Mouse (Mus musculus): ENCODE data around the gene Tmco5.

Tmco5 gene

DNA sequence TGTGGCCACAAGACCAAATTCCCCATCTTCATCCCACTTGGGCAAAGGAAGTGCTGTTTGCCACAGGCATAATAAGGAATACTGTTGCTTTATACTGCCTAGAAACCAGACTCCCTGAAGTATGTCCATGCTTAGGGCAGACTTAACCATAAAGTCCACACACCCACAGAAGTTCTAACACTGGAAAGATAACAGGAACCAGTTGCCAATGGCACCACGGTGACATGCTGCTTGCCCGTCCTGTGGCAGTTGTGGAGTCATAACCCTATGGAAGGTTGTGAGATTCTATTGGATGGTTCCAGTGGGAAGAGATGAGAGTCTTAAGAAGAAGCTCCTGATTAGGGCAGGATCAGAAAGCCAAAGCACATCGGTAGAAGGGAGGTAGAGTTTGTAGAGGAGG is at the start of gene Tmco5:
Tmco5 (plus strand) TSS at position 301 of the 400 bp plus-strand sequence.
- no peak for DNase-seq (ENCODE audit: low read depth, low spot score)

DNA sequence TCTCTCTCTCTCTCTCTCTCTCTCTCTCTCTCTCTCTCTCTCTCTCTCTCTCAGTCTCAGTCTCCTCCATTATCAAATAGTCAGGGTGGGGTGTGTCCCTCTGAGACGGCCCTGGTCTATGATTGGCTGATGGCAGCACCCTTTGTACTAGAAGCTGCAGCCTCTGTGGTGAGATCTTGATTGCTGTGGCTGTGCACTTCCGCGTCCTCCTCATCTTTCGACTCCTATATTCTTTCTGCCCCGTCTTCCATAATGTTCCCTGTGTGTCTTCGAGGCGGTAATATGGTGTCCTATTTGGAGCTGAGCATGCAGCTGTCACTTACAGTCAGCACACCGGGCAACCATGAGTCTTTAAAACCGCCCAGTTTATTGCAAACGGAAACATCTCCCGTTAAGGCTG is 46.6 kb upstream of the Tmco5 start:
- DNase-seq (ENCODE audit: low read depth, low spot score): no peak

DNA sequence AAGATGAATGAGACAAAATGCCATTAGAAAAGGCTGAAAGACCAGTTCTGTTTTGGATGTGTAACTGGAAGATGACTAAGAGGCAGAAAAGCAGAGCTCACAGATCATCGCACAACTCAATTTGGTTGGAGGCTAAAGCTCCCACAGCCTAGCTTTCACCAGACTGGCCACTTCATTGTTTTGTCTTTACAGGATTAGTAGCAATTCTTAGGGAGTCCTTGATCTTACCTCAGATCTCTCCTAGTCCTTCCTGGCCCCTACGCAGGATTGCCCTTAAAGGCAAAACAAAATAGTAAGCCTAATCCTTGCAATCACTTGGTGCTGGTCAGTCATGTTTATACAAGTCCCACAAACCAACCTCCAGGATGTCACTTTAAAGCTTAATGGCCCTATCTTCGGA is 40.7 kb upstream of the Tmco5 start:
- DNase-seq (ENCODE audit: low read depth, low spot score): no peak

DNA sequence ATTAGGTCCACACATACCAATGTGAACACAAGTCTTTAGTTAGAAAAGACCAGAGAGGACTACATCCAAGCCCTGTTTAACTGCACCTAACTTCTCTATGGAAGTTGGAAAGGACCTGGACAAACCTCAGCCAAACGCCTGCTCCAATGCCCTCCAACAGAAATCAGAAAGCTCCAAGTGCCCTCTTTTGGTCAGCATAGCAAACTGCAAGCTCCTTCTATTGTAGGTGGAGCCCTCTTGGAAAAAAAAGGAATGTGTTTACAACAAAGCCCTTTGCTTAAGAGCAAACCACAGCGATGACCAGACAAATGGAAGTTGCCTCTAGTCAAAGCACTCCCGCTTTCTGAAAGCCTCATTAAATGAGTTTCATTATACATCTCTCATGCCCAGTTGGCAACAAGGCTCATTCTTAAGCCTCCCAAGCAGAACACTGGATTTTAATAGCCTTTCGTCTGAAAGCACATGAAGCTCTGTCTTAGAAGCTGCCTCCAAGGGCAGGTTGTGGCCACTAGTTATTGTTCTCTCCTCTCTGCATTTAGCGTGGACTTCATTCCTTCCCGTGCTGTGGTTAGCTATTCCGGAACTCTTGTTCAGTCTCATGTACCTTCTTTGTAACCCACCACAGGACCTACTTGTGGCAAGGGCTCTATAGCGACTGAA is 39.8 kb upstream of the Tmco5 start:
- DNase-seq (ENCODE audit: low read depth, low spot score): no peak

DNA sequence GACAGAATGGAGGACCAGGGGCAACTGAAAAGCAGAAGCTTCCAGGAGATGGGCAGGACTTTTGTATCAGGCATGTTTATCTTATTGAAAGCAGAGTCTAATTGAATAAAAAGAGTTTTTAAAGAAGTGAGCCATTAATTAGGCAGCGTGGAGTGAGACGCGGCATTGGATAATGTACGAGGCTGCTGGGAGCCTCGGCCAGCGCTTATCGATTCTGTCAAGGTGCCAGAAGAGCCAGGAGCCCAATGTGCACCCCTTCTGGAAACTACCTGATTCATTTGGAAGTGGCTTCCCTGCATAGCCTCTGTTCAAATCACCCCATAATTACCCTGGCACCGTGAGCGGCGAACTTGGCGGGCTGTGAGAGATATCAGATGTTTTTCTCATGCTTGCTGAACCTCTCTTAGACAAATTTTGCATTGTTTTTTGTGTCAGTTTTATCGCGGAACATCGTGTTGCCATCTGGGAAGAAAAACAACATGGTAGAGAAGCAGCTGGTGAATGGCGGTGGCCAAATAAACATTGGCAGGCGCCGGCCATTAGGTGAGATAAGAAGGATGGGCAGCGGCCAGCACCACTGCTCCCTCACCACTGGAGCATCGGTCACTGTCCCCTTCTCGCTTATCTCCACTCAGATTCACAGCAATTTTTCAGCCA is 28.4 kb upstream of the Tmco5 start:
- peak; percentile 3 for DNase-seq (ENCODE audit: low read depth, low spot score)

DNA sequence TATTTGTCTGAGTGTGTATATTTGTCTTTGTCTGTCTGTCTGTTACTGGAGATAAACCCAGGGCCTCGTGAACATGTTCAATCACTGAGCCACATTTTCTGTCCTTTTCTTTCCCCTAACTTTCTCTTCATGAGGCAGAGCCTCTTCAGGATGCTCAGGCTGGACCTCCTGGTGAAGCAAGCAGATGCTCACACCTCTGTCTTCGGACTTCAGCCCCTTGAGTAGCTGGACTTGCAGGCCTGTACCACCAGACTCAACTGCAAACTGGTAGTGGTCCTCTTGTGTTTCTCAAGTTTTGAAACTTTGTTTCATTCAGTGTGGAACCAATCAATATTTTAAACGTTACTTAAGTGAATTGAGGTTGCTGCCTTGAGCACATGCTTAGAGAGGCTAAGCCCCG is 27.1 kb upstream of the Tmco5 start:
- no peak for DNase-seq (ENCODE audit: low read depth, low spot score)

DNA sequence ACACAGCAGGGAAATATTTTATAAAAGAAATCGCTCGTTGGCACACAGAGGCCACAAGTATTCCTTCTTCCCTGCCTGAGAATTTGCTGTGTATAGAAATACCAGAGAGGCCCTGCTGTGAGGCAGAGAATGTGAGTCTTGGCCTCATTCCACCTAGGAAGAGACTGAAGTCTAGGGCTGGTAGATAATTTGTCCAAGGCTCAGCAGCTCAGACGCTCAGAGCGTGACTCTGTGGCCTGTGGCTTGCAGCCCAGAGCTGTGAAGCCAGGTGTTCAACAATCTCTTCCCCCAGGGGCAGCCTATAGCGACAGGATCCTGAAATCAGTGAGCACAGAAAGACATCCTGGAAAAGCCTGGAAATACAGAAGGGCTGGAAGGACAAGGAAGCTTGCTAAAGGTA is 26.2 kb upstream of the Tmco5 start:
- no peak for DNase-seq (ENCODE audit: low read depth, low spot score)

DNA sequence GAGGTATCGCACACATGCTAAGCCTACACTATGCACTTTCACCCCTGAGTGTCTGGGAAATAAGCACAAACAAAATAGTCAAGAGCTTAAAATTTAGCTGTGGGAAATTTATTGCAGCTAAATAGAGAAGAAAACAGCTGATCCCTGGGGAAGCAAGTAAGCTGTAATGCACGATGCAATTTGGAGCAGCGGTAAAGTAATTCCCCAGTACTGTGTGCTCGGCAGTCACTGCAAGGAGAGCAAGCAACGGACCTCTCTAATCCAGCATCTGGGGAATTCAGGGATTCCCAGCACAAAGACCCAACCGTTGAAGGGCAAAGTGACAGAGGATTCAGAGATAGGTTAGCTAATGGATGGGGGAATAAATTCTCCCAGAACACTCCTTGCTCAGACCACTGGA is 19.8 kb upstream of the Tmco5 start:
- no peak for DNase-seq (ENCODE audit: low read depth, low spot score)

DNA sequence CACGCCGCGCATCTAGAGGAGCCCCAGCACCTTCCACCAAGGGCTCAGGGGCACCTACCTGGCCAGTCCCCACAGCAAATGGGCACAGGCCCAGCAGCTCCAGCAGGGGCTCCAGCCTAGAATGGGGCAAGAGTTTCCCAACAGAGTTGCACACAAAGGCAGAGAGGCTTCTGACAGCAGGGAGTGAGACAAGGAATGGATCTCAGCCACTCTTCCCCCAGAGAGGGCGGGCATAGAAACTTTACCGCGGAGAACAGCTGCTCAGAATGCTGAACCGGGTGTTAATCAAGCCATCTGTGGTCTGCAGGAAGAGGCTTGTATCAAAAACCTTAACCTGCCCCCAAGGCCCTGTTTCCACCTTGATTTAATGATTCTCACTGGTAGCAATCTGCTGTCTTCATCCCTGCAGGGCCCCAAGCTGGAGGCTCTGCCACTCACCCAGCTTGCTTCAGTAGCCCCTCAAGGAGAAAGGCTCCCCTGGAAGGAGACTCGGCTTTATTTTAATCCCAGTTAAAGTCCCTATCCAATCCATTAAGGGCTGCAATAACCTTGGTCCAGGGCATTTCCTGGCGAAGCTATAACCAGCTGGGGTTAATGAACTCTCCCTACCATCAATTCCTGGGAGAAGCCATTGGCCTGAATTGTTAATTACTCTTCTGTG is 1.4 kb upstream of the Tmco5 start:
- DNase-seq (ENCODE audit: low read depth, low spot score): no peak

DNA sequence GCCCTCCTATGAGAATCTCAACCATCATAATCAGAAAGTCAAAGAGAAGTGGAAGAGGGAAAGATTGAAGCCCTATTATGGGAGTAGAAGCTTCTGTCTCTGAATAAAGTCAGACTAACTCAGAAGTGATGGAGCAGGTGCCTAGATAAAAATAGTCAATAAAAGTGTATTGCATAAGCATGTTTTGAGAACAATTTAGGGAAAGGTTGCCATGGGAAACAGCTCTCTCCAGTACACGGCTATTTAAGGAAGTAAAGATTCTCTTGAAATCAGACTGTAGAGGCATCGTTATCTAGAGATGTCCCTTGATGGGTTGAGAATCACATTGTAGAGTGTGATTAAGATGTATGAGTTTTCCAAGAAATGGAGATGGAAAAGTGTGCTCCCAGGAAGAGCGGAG is 1.2 kb downstream of the Tmco5 start:
- no peak for DNase-seq (ENCODE audit: low read depth, low spot score)

DNA sequence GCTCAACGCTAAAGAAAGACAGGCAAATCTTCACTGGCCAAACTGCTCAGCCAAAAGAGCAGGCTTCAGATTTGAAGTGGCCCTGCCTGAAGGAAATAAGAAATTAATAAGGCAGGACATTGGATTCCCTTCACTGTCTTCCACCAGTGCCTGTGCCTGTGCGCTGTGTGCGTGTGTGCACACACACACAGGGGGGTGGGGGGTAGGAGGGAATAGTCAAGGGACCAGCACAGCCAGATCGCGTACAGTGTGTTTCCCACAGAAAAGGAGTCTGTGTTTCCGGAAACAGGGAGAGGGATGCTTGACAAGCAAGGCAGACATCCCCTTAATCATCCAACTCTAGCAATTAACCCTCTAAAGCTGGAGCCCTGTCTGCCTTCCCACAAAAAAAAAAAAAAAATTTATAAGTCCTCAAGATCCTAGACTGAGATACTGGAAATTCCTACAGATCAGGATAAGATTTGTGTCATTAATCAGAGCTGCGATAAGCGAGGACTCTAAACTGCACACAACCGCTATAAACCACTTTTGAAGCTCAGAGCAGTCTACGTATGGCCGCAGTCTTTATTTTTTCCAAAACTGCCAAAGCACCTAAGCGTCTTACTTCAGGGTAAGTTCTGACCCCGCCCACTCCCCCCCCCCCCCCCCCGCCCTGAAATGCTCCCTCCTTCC is 15.0 kb downstream of the Tmco5 start:
- DNase-seq (ENCODE audit: low read depth, low spot score): no peak

DNA sequence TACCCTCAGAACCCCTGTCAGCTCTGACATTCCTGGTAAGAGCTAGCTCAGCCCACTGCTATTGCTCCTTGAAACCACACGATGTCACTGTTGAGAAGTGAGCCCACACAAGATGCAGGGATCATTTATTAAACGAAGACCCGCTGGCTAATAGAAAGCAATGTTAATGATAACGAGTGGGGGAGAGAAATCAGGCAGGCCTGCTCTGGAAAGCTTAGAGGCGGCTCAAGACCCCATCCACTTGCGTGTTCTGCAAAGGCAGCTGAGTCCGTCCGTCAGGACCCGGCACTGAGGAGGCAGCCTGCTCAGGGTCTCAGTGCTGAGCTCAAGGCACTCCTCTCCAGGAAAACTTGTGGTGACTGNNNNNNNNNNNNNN is 15.5 kb downstream of the Tmco5 start:
- peak; percentile 22 for DNase-seq (ENCODE audit: low read depth, low spot score)

DNA sequence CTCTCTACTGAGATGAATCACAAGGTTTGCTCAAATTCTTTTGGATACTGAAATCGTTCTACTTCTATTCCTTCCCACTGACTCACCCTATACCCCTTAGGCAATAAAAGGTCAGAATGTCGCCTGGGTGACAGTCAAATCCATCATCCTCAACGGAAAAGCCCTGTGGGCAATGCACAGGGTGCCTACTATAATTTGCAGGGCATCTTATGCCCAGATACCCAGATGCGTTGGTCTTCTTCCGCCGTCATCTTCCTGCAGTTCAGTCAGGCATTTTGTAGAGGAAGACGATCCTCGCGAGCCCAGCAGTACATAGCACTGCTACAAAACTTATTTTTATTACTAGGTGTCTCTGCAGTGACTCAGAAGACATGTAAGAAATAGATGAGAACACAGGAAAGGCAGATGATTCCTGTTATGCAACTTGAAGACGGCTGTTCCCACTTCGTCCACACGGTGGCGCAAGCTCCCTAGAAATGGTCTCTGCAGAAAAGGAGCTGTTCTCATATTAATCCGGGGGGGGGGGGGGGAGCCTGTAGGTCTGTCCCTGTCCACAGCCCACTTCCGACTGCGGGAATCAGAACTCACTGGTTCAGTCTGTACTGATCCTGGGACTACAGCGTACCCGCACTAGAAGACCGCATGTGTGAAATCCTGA is 21.3 kb downstream of the Tmco5 start:
- peak; percentile 26 for DNase-seq (ENCODE audit: low read depth, low spot score)

DNA sequence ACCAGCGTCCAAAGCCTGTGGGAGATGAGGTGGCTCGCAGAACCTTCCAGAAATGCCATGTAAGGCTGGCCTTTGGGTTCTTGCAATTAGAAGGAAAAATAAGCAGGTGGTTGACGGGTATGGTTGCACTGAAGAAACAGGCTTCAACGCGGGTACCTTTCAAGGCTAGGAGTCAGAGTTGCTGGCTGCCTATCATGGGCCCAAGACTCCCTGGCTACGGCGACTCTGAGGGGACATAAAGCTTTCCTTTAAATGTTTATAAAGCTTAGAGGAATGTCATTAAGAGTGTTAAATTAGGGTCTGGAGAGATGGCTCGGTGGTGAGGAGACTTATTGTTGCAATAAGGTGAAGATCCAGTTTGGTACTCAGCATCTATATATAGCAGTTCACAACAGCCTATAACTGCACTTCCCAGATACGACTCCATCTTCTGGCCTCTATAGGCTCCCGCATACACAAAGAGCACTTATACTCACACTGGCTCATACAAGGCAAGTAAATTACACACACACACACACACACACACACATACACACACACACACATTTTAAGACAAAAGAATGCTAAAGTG is 21.9 kb downstream of the Tmco5 start:
- DNase-seq (ENCODE audit: low read depth, low spot score): no peak

DNA sequence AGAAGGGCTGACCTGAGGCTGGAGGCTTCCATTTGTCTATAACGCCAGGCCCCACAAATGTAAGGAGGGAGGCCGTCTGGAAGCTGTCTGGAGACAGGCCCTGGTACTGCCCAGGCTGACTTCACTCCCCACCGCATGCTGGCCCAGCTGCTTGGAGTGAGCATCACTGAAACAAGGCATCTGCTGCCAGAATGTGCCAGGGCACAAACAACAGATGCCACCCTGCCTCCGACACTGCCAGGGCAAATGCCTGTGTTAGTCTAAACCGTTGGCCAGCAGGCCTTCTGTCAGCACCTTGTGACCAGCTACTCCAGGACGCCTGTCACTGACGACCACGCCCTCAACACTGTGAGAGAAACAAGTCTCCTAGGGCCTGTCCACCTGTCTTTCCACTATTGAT is 29.8 kb downstream of the Tmco5 start:
- no peak for DNase-seq (ENCODE audit: low read depth, low spot score)

DNA sequence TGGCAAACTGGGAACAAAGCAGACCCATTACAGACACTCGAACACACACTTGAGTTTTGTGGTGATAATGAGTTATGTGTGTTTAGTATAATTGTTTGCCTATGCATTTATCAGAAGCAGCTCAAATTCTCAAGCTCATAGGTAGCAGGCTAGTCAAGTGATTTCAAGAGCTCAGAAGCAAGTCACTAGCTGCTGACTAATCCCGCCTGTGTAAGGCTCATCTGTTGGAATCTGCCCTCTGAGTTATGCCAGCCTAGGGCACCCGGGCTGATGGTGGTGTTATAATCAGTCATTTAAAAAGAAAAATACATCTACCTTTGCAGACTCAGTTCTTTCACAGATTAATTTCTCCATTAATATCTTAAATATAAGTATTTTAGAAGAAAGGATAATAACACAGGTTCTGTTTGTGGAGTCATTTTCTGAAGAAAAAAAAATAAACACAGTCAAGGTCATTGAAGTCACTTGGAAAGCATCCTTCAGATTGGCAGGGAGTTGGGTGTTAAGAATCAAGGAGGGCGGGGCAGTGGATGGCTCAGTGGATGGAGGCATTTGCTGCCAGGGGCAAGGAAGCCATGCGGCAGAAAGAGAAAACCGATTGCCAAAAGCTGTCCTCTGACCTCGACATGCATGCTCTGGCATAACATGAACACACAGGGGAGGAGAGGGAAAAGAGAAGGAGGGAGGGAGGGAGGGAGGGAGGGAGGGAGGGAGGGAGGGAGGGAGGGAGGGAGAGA is 34.0 kb downstream of the Tmco5 start:
- DNase-seq (ENCODE audit: low read depth, low spot score): no peak

DNA sequence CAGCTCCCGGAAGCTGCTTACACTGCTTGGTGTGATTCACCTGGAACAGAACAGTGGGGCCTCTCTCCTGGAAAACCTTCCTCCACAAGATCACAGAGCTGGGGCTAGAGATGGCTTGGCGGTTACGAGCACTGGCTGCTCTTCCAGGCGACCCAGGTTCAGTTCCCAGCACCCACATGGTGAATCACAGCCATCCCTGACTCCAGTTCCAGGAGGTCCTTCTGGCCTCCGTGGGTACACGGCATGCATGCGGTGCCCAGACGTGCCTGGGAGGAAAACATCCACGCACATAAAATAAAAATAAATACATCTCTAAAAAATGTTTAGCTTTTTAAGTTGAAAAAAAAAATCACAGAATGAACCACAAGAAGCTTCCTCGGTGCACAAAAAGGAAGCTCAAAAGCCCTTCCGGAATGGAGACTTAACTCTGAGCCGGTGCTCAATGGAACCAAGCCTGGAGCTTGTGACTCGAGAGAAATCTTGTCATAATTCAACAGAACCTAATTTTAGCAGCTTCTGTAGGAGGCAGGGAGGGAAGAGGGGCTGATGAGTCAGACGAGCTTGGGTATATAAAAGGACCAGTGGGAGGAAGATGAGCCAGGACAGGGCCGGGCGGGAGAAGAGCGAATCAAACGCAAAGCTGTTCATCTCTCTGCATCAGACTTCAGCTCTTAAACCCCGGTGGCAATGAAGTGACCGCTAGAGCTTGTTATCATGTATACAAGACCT is 35.4 kb downstream of the Tmco5 start:
- DNase-seq (ENCODE audit: low read depth, low spot score): no peak

DNA sequence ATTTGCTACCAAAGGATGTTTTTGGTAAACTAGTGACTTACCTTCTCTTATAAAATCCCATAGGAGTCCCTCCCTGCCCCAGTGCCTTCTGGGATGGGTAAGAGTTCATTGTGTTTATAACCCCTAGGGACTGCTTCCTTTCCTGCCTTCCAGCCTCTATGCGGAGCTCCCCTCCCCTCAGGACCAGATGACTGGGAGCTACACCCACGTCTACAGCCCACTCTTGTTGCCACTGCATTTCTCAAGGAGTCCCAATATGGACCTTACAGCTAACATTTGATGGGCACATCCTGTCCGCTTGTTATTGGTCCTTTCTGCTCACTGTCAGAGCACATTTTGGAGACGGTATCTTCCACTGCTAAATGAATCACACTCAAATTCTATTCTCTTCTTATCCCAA is 36.1 kb downstream of the Tmco5 start:
- no peak for DNase-seq (ENCODE audit: low read depth, low spot score)

DNA sequence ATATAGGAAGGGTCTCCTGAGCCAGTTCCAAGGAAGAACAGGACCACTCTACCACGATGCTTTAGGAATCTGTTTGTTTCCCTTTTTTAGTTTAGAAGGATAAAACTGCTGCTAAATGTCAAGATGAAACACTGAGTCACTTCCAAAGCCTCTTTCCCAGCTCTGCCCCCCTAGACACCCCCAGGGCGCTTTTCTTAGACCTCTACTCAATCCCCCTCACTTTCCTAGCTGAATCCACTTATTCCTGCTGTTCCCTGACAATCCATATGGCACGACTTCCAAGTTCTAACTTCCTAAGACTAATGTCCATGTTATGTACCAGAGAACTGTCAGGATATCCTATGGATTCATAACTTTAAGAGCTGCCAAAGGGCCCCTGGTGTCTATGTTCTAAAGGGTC is 40.1 kb downstream of the Tmco5 start:
- DNase-seq (ENCODE audit: low read depth, low spot score): no peak

All from WW6 (cell line).